Mouse (Mus musculus) heart, postnatal 14 days (tissue): ENCODE measurements around the gene Max. TPM values are rescaled to one million over a fixed set of nuclear protein-coding genes. Genes with fewer than 3 reads are reported as not detected.

Source experiments
- DNase-seq, 2 experiments: peaks; one replicate each; pipeline ENCODE4 v3.0.0; 2021 to 2022
- intact Hi-C: fragments of 180-260 bp; cut with DNase I; formaldehyde crosslinking; loops from one replicate; pipeline ENCODE4 v1.15.1; 2025
- long read RNA-seq, 2 experiments: library from polyadenylated mRNA; stranded (forward); transcript quantifications; one replicate each; pipeline ENCODE4 v2.0.0; 2021
- total RNA-seq, 2 experiments: library from RNA; stranded (reverse); gene quantifications; 2 replicates each; pipeline ENCODE4 v1.2.3; 2021

Gene Max
- 10 to 100 TPM; 62.6 to 71.9 TPM for total RNA-seq
- long read RNA-seq, experiment 1, partial matches to known transcripts = 0 of 6 reads
- long read RNA-seq, experiment 1, other reads (novel, unspliced or antisense) = 2 of 6 reads
- long read RNA-seq, experiment 2, partial matches to known transcripts = 0 of 3 reads
- long read RNA-seq, experiment 2, other reads (novel, unspliced or antisense) = 1 of 3 reads

DNA sequence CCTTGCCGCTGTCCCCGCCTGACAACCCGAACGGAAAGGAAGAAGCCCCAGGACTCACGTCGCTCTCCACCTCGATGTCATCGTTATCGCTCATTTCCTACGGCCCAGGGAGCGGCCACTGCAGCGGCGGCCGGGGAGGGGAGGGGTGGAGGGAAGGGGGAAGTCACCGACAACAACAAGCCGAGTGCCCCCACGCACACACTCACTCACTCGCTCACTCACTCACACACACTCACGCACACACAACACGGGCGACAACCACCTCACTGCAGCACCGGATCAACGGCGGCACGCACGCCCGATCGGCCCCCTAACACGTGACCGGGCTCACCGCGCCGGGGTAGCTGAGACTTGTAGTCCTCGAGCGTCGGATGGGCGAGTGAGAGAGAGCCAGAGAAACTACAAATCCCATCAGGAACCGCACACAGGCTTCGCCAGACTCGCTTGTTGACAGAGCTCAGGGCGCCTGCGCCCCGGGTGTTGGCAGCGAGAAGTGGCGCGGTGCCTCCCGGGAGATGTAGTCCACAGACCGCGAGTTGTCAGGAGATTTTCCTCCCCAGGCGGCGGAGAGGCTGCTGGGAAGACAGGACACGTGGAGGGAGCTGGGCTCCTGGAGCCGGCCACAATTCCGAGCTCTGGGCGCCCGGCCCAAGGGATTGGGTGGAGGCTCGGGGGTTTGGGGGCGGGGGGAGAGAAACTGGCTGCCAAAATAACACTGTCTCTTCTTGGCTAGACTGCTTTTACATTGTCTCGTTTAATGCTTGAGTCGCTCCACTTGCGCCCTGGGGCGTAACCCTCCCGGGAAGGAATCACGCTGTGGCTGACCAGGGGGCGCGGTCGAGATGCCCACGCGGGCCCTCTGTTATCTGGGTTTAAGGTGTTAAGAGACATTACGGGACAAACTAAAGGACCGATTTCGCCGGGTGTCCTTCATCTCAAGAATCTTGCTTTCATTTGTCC lies at the start of gene Max:
Gene Max (minus strand): TSS at position 270 of the 960 bp plus-strand sequence.
- intact Hi-C loops = loop anchor here (5.0 kb wide), 2 partner anchors 80 to 125 kb away; no protein-coding TSS in a partner anchor

DNA sequence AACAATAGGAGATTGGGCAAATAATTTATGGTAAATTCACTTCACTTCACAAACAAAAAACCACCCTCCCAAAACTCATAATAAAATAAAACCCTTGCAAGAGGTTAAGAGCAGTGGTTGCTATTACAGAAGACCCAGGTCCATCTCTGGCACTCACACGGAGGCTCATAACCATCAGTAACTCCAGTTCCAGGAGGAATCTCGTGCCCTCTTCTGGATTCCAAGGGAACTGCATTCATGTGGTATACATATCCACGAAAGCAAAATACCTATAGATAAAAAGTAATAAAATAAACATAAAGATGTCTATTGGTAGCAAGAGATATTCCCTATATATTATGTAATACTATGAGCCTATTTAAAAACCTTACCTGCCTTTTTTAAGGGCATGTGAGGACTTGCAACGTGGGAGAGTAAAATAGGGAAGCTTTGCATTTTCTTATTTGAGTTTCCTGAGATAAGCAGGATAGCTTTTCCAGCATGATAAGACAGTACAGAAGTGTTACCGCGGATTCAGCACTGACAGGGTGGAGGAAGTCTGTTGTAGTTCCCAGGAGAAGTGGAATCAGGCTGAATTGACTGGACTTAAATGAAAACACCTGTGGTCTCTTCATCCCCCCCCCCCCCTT lies 49.2 kb upstream of the Max start:
- intact Hi-C loops = no loop called here
- DNase-seq = peak; percentile 13 to 21

More for the DNA sequence above, at the start of gene Max:
- peak; percentile 98 to 99 for DNase-seq

GRCm38 (mm10) chr12:77009202-77010030 lies 47.4 kb upstream of the Max start:
- peak in 1 of 2 experiments; percentile 32 for DNase-seq
- intact Hi-C loops = loop anchor here (5.0 kb wide), 1 partner anchor 228 kb away; the partner anchor contains the start of gene Fut8

DNA sequence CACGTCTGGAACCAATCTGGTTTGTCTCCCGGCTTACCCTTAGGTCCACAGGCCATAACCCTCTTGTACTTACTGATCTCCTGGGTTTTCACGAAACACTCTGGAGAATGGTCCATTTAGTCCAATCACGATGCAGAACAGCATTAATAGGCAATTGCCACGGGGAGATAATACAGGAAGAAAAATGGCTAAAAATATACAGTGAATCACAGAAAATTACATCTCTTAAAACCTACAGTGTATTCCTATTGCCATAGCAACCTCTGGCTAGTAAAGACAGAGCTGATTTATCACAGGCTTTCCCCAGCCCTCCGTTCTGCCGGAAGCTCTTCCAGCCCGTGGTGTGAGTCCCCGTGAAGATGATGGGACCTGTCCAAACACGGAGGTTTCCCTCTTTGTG lies 42.9 kb upstream of the Max start:
- intact Hi-C loops = loop anchor here (5.0 kb wide), 2 partner anchors 232 to 777 kb away; partner anchors contain the start of gene Fut8
- no peak for DNase-seq

DNA sequence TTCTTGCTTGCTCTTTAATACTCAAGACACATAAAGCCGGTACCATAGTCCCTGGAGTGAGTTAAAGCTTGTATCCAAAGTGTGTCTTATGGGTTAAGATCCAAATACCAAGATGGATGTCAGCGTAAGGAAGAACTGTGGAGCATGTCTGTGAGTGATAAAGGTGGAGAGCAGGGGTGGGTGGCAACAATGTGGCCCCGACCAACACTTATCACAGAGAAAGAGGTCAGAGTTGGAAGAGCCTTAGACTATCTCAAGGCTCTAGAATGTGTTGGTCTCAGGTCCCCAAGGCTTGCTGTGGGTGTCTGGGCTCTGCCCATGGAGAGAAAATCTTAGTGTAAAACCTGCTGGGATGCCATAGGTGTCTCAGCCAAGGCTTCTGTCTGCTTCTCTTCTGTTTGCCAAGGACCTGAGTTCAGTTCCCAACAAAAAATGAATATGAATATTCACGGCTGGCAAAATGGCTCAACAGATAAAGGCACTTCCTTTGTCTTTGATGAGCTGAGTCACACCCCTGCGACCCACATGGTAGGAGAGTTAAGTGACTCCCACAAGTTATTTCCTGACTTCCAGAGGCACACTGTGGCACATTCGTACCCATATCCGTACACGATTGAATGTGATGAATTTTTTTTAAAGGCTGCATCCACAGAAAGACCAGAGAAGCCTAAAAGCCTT lies 40.7 kb upstream of the Max start:
- intact Hi-C loops = loop anchor here (5.0 kb wide), 1 partner anchor 780 kb away; no protein-coding TSS in a partner anchor
- no peak for DNase-seq

DNA sequence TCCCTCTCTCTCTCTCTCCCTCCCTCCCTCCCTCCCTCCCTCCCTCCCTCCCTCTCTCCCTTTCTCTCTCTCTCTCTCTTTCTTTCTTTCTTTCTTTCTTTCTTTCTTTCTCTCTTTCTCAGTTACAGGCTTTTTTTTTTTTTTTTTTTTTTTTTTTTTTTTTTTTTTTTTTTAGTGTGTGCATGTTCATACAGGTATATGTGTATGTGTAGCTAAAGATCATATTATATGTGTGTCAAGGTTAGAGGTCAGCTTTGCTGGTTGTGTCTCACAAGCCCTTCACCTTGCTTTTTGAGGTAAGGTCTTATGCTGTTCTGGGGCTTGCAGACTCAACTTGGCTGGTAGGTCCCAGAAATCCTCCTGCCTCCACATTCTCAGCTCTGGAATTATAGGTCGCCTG lies 39.3 kb upstream of the Max start:
- DNase-seq = no peak
- intact Hi-C loops = loop anchor here (2.0 to 5.0 kb wide), 3 partner anchors 567 to 781 kb away; no protein-coding TSS in a partner anchor

DNA sequence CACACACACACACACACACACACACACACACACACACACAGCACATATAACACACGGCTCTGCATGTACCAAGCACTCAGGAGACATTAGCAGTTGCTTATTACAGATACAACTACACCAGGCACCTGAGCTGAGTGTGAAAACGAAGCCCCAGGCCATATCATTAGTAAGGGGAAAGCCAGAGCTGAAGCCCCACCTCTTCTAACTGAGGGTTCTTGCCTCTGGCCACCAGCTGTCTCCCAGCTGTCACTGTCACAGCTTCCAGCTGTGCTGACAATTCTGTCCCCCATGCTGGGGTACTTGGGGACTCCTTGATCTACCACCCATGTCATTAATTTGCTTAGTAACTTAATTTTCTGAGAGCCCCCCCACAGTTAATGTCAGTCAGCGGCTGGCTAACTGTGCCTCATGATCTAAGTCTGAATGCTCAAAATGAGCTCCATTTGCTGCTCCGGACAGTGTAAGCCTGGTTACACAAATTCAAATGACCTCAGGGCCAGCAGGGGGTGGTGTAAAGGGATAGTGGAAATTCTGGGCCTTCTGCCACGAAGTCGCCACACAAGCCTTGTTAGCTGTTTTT lies 38.8 kb upstream of the Max start:
- intact Hi-C loops = loop anchor here (2.0 to 5.0 kb wide), 3 partner anchors 568 to 782 kb away; no protein-coding TSS in a partner anchor
- DNase-seq = peak; percentile 48 to 68

GRCm38 (mm10) chr12:77000096-77000704 lies 38.2 kb upstream of the Max start:
- intact Hi-C loops = loop anchor here (2.0 to 5.0 kb wide), 3 partner anchors 569 to 782 kb away; no protein-coding TSS in a partner anchor
- peak; percentile 62 to 79 for DNase-seq

- DNase-seq = no peak
- intact Hi-C loops = loop anchor here (5.0 kb wide), 1 partner anchor 157 kb away; no protein-coding TSS in a partner anchor
Observed at GRCm38 (mm10) chr12:76994766-76995165, 32.8 kb upstream of the Max start.

- intact Hi-C loops = no loop called here
- DNase-seq = peak; percentile 32 to 45
Observed at GRCm38 (mm10) chr12:76992891-76993529, 31.0 kb upstream of the Max start.

DNA sequence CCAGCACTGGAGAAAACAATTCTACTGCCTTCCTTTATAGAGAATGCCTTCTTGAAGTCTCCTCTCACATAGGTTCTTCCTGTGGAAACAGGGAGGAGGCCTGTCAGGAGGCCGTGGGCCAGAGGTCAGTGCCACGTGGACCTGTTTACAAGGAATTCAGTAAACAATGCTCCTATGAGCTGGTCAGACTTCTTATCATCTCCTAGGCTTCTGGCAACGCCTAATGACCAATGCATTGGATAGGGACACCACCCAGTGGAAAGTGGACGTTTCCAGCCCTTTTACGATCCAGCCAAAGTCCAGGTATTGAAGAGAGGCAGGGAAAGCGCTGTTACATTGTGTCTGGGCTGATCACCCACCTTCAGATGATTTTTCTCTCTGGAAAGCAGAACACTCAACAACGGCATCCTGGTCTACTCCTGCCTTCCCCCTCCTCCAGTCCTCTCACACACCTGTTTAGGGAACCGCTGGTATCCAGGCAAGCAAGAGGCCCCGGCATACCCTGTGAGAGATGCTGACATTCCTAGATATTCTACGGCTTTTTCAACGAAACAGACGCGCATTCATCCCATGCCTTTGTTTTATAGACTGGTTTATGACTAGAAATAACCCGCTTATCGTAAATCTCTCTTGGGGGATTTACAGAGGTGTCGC lies 20.9 kb upstream of the Max start:
- intact Hi-C loops = no loop called here
- no peak for DNase-seq

DNA sequence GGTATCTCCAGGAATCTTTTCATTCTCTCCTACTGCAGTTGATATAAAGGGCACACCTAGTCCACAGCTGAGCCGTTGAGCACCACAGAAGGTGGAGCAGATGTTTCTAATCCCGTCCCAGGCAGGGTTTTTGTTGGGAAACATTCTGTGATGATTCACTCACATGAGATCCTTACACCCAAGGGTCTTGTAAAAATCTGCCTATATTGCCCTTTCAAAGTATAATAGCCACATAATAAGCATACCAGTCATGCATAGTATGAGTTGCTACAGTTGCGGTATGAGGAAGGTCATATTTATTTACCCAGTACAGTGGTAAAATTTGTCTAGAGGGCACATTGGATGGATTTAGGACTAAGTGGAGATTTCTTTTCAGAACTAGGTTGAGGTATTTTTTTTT lies 17.5 kb upstream of the Max start:
- no peak for DNase-seq
- intact Hi-C loops = no loop called here

DNA sequence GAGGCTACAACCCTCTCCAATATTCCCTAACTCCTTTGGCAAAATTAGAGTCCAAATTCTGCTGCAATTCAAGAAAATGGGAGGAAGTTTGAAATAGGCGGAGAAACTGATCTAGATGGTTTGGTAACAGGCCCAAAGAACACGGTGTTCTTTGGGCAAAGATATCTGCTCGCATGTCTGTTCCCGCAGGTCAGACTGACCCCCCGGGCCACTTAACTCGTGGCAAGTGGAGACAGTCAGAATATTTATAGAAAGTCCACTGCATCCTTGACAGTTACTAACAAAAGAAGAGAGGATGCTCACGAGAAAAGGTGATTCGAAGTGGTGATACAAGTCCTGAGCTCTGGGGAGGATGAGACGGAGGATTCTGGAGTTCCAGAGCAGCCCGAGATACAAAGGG lies 10.7 kb upstream of the Max start:
- intact Hi-C loops = no loop called here
- DNase-seq = peak in 1 of 2 experiments; percentile 23

DNA sequence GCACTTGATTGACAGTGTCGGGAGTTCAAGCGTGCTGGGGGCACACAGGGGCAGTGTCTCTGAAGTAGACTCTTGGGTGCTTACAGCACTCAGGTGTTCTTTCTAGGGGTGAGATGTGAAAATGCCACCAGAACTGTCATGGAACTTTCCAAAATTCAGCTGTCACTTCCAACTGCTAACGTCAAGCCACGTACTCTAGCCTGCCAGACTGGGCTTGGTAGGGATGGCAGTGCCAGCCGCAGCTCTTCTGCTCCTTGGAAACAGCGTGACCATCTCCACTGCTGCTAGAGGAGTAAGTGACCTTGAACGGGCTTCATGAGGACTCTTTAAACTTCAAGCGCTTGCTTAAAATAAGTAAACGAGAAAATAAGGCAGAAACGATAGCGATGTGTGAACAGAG lies 10.2 kb upstream of the Max start:
- peak; percentile 27 to 30 for DNase-seq
- intact Hi-C loops = no loop called here

GRCm38 (mm10) chr12:76971642-76972221 lies 9.7 kb upstream of the Max start:
- no peak for DNase-seq
- intact Hi-C loops = no loop called here

DNA sequence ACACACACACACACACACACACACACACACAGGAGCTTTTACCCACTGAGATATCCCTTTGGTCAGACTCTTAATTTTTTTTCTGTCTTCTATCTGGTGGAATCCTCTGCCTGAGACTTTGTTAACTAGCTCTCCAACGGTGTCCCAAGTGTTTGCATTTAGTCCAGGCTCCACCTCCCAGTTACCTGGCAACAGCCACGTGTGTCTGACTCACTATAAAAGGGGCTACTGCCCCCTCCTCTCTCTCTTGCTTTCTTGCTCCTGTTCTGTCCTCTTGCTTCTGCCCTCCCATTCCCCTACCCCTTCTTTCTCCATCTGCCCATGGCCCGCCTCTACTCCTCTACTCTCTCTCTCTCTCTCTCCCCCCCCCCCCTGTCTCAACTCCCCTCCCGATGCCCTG lies 3.9 kb upstream of the Max start:
- DNase-seq = no peak
- intact Hi-C loops = no loop called here

DNA sequence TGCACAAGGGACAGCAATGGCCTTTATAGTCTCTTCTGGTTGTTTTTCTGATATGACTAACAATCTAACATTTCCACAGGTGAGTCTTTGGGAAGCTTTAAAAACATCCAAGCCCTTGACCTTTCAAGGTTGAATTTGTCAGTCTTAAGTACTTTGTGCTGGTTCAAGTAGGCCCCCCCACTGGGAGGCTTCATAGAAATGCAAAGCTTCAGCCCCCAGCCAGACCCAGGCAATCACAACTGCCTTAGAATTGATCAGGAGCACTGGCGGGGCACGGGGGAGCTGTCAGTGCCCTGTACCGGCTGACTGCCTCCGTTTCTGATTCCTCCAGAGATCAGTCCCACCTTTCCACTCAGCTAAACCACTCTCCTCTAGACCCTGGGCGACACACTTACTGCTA lies 3.1 kb upstream of the Max start:
- DNase-seq = no peak
- intact Hi-C loops = no loop called here
